ENCODE assay signal across 10 mouse cellular contexts in genomic region chr11:90371470-90372100, GRCm38 (mm10). TPM values are rescaled to one million over a fixed set of nuclear protein-coding genes. Genes with fewer than 3 reads are reported as not detected.
DNase-seq lines count a peak whose midpoint lies in the region; ATAC-seq and TF ChIP-seq lines count a peak whose summit lies in the region.
"Had no signal": no experiment of that assay in that cellular context is flagged by ENCODE, and none has a peak within 500 bp of the region (broad histone marks: within the 10 kb centered on the region; RNA-seq: fewer than 3 reads in every experiment).

No protein-coding gene starts in this region.

- no peak overlapping the region for H3K4me2 ChIP-seq in hindbrain, postnatal 0 days (ENCODE audit: low read depth, low read length)
- peak overlapping the region; percentile 50 for H3K4me2 ChIP-seq in hindbrain, embryonic 16.5 days (ENCODE audit: low read length)
- H3K4me2 ChIP-seq in midbrain, embryonic 14.5 days (ENCODE audit: low read length) = peak overlapping the region; percentile 40; the same call in 1 of the 2 replicates

- peak overlapping the region; percentile 62; the same call in 1 of the 2 replicates for H3K27ac ChIP-seq in hindbrain, embryonic 10.5 days
- H3K27ac ChIP-seq in hindbrain, postnatal 0 days = no peak overlapping the region
- H3K27ac ChIP-seq in hindbrain, embryonic 16.5 days (ENCODE audit: low read depth, low read length) = no peak overlapping the region
- H3K27ac ChIP-seq in midbrain, embryonic 14.5 days (replicated peaks; ENCODE audit: low read depth, low read length) = no peak overlapping the region; the same call in 1 of the 2 replicates
- H3K27ac ChIP-seq: neural tube, embryonic 12.5 days had no signal

- H3K4me1 ChIP-seq in hindbrain, embryonic 10.5 days (replicated peaks) = peaks cover 42% of the 10 kb centered on the region
- H3K4me1 ChIP-seq in hindbrain, postnatal 0 days (ENCODE audit: insufficient read depth, low read length) = peaks cover 22% of the 10 kb centered on the region
- H3K4me1 ChIP-seq in hindbrain, embryonic 16.5 days (ENCODE audit: control insufficient read depth, insufficient read depth, low read depth, low read length) = peaks cover 26% of the 10 kb centered on the region
- peaks cover 22% of the 10 kb centered on the region for H3K4me1 ChIP-seq in midbrain, embryonic 14.5 days (ENCODE audit: control insufficient read depth, insufficient read depth, low read length)

- WGBS in hindbrain, embryonic 10.5 days = 40% methylated on average over 8 of the region's 8 CpGs
- 43% methylated on average over 8 of the region's 8 CpGs for WGBS in hindbrain, postnatal 0 days
- WGBS in hindbrain, embryonic 16.5 days = 46% methylated on average over 8 of the region's 8 CpGs
- 50% methylated on average over 8 of the region's 8 CpGs for WGBS in midbrain, embryonic 14.5 days

- H3K27me3 ChIP-seq in hindbrain, embryonic 10.5 days (ENCODE audit: insufficient read depth, poor library complexity, severe bottlenecking) = peaks cover 32% of the 10 kb centered on the region; the same call in 1 of the 2 replicates
- H3K27me3 ChIP-seq in hindbrain, postnatal 0 days (ENCODE audit: insufficient read depth, low read length) = no peaks in the 10 kb centered on the region
- H3K27me3 ChIP-seq in hindbrain, embryonic 16.5 days (replicated peaks; ENCODE audit: control insufficient read depth, insufficient read depth, low read length) = no peaks in the 10 kb centered on the region
- H3K27me3 ChIP-seq in midbrain, embryonic 14.5 days (ENCODE audit: control insufficient read depth, insufficient read depth, low read length) = no peaks in the 10 kb centered on the region
- H3K27me3 ChIP-seq: heart, embryonic 12.5 days; neural tube, embryonic 12.5 days had no signal

- TF ChIP-seq CTCF in hindbrain, postnatal 0 days (IDR thresholded peaks at IDR 0.05; ENCODE audit: low read depth) = no peak

- H3K4me3 ChIP-seq in hindbrain, embryonic 10.5 days = no peak overlapping the region
- no peak overlapping the region for H3K4me3 ChIP-seq in hindbrain, postnatal 0 days (ENCODE audit: low read length)
- no peak overlapping the region for H3K4me3 ChIP-seq in hindbrain, embryonic 16.5 days (ENCODE audit: low read length)
- no peak overlapping the region for H3K4me3 ChIP-seq in midbrain, embryonic 14.5 days (replicated peaks; ENCODE audit: low read depth, low read length)
- H3K4me3 ChIP-seq: heart, embryonic 12.5 days; neural tube, embryonic 12.5 days had no signal

- DNase-seq in adrenal gland, postnatal 10 days = peak; percentile 66
- no peak for DNase-seq in adrenal gland, postnatal 25 days
- DNase-seq in hindbrain, embryonic 10.5 days (ENCODE audit: low spot score) = no peak
- DNase-seq in hindbrain, postnatal 0 days (ENCODE audit: low spot score) = no peak
- no peak for DNase-seq in midbrain, embryonic 14.5 days
- no peak for DNase-seq in spleen, adult 18-20 months
- DNase-seq in left cerebral cortex, postnatal 14 days (ENCODE audit: low spot score in 2 of 2) = no peak

- no peak for ATAC-seq in hindbrain, postnatal 0 days
- ATAC-seq in hindbrain, embryonic 16.5 days = no peak
- ATAC-seq in midbrain, embryonic 14.5 days (ENCODE audit: low FRiP score, low TSS enrichment) = no peak

- no peaks in the 10 kb centered on the region for H3K36me3 ChIP-seq in hindbrain, embryonic 10.5 days
- H3K36me3 ChIP-seq in hindbrain, postnatal 0 days (ENCODE audit: insufficient read depth, low read length) = no peaks in the 10 kb centered on the region
- no peaks in the 10 kb centered on the region for H3K36me3 ChIP-seq in hindbrain, embryonic 16.5 days (ENCODE audit: control insufficient read depth, insufficient read depth, low read length)
- H3K36me3 ChIP-seq in midbrain, embryonic 14.5 days (ENCODE audit: control insufficient read depth, insufficient read depth, low read length) = no peaks in the 10 kb centered on the region
- H3K36me3 ChIP-seq: heart, embryonic 12.5 days; neural tube, embryonic 12.5 days had no signal

- no peaks in the 10 kb centered on the region for H3K9me3 ChIP-seq in hindbrain, embryonic 10.5 days
- H3K9me3 ChIP-seq in hindbrain, postnatal 0 days (ENCODE audit: low read length) = no peaks in the 10 kb centered on the region
- H3K9me3 ChIP-seq in hindbrain, embryonic 16.5 days (ENCODE audit: control insufficient read depth, low read length) = no peaks in the 10 kb centered on the region
- no peaks in the 10 kb centered on the region for H3K9me3 ChIP-seq in midbrain, embryonic 14.5 days (ENCODE audit: control insufficient read depth, low read length)
- H3K9me3 ChIP-seq: heart, embryonic 12.5 days; neural tube, embryonic 12.5 days had no signal

- no peak overlapping the region for H3K9ac ChIP-seq in hindbrain, postnatal 0 days (replicated peaks; ENCODE audit: low read length)
- peak overlapping the region; percentile 17; the same call in 1 of the 2 replicates for H3K9ac ChIP-seq in hindbrain, embryonic 16.5 days (ENCODE audit: low read depth, low read length)
- no peak overlapping the region; the same call in 1 of the 2 replicates for H3K9ac ChIP-seq in midbrain, embryonic 14.5 days (replicated peaks; ENCODE audit: low read length)
- H3K9ac ChIP-seq: heart, embryonic 12.5 days; neural tube, embryonic 12.5 days had no signal

- intact Hi-C loops in left cerebral cortex, postnatal 14 days (cut with DNase I) = no loop called here

RNA-seq across cellular contexts. Expression of gene Hlf, which starts 19.1 kb away (rescaled TPM):
- total RNA-seq in adrenal gland, postnatal 10 days (2021) = 10 to 100 TPM; 22.5 to 22.8 TPM
- total RNA-seq in adrenal gland, postnatal 25 days (2021) = 17.9 and 22.8 TPM in 2 replicates
- 1.0 and 1.9 TPM in 2 replicates for polyA plus RNA-seq in hindbrain, embryonic 10.5 days (2016; fragmentation: Nextera tagmentation; extraction: Ambion mirVana)
- 4.6 and 10.4 TPM in 2 replicates for total RNA-seq in hindbrain, postnatal 0 days (2014; rRNA removed)
- polyA plus RNA-seq in hindbrain, postnatal 0 days (2015; fragmentation: Nextera tagmentation; extraction: Ambion mirVana) = 9.6 and 10.2 TPM in 2 replicates
- polyA plus RNA-seq in hindbrain, embryonic 16.5 days (2015; fragmentation: Nextera tagmentation; extraction: Ambion mirVana) = 5.5 and 7.1 TPM in 2 replicates
- 2.1 and 3.4 TPM in 2 replicates for polyA plus RNA-seq in midbrain, embryonic 14.5 days (2014; fragmentation: Nextera tagmentation; extraction: Ambion mirVana)
- 10 to 100 TPM; 82.2 to 96.9 TPM for total RNA-seq in left cerebral cortex, postnatal 14 days (2021)
